Mouse (Mus musculus): ENCODE measurements around the gene Fbxo31. TPM values are rescaled to one million over a fixed set of nuclear protein-coding genes. Genes with fewer than 3 reads are reported as not detected.

The Fbxo31 gene
- polyA plus RNA-seq, 1 experiment from 2014 or later: 18.4 TPM

DNA sequence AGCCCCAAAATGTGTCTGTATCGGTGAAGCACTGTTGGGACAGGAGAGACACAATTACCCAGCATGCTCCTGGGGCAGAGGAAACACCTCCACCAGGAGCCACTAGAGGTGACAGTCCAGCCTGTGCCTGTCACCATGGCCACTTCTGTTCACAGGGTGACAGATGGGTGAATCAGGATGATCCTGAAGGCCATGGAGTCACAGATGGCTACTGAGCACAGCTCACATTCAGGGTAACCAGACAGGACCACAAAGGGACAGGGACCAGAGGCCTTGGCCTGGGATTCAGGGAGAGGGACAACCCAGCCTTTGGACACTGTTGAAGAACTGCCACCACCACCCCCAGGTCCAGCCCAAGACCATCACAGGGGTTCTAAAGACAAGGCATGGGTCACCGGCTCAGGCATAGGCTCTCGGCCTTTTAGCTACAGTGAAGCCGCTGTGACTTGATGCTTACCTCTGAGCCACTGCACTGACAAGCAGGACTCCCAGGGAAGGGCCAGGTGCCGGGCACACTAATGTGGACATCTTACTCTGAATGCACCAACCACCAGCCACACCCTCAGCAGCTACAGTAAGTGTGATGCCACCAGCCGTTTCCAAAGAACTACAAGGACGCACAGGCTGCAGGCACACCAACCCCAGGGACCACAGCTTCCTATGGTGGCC lies 18.0 kb downstream of the Fbxo31 start:
- Histone ChIP-seq H3K9me3 (ENCODE audit: low read depth, low read length) (no peaks in the 10 kb centered on the region), H3K9ac (no peak overlapping the region), H3K4me1 (ENCODE audit: insufficient read depth) (no peaks in the 10 kb centered on the region), H3K27me3 (ENCODE audit: insufficient read depth, low read length) (no peaks in the 10 kb centered on the region), H3K4me2 (no peak overlapping the region), H3K27ac (ENCODE audit: low read depth) (no peak overlapping the region), H3K36me3 (ENCODE audit: insufficient read depth) (peaks cover 24% of the 10 kb centered on the region; the same call in 1 of the 2 replicates), H3K4me3 (ENCODE audit: low read depth, low read length) (no peak overlapping the region)
- 90% methylated on average over 7 of the region's 7 CpGs for WGBS
- ATAC-seq (ENCODE audit: insufficient read depth) (no peak), DNase-seq (no peak)
- no peak for TF ChIP-seq CTCF (IDR thresholded peaks at IDR 0.05; ENCODE audit: low read depth)

DNA sequence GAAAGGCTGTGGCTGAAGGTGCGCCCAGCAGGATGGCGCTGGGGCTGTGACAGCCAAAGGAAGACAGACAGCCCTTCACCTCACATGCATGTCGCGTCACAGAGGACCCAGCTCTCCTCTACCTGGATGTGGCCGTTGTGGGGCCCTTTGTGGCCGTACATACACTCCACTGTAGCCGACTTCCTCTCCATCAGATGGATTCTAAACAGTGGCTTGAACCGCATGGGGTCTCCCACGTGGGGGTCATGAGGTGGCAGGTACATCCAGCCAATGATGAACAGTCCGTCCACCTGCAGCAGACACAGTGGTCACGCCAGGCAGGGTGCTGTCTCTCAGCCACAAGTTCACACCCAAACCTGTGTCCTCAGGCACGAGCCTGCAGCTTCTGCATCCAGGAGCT lies 18.8 kb downstream of the Fbxo31 start:
- no peaks in the 10 kb centered on the region for H3K9me3 ChIP-seq (ENCODE audit: low read depth, low read length)
- H3K36me3 ChIP-seq (ENCODE audit: insufficient read depth): peaks cover 31% of the 10 kb centered on the region; the same call in 1 of the 2 replicates
- H3K4me1 ChIP-seq (ENCODE audit: insufficient read depth): no peaks in the 10 kb centered on the region
- no peaks in the 10 kb centered on the region for H3K27me3 ChIP-seq (ENCODE audit: insufficient read depth, low read length)
- no peak for ATAC-seq (ENCODE audit: insufficient read depth)
- H3K4me2 ChIP-seq: no peak overlapping the region
- 87% methylated on average over 12 of the region's 12 CpGs for WGBS
- no peak overlapping the region for H3K4me3 ChIP-seq (ENCODE audit: low read depth, low read length)
- H3K9ac ChIP-seq: no peak overlapping the region
- DNase-seq: no peak
- no peak for TF ChIP-seq CTCF (IDR thresholded peaks at IDR 0.05; ENCODE audit: low read depth)
- H3K27ac ChIP-seq (ENCODE audit: low read depth): no peak overlapping the region

DNA sequence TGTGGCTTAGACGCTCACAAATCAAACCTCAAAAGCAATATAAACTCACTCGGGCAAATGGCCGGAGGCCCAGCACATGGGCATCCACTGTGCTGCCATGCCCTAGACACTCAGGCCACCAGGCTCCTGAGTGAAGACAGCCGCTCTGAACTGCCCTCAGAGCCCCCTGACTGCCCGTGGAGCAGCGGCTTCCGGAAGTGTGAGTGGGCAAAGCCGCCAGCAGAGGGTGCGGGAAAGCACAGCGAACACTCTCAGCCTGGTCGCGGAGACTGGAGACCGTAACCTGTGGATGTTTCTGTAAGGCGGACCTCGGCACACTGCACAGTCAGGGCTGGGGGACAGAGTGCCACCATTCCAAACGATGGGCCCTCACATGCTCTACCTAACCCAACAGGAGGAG lies 20.1 kb downstream of the Fbxo31 start:
- DNase-seq (no peak), ATAC-seq (ENCODE audit: insufficient read depth) (no peak)
- Histone ChIP-seq H3K4me1 (ENCODE audit: insufficient read depth) (no peaks in the 10 kb centered on the region), H3K4me3 (ENCODE audit: low read depth, low read length) (no peak overlapping the region), H3K36me3 (ENCODE audit: insufficient read depth) (peaks cover 44% of the 10 kb centered on the region), H3K9me3 (ENCODE audit: low read depth, low read length) (no peaks in the 10 kb centered on the region), H3K27me3 (ENCODE audit: insufficient read depth, low read length) (no peaks in the 10 kb centered on the region), H3K4me2 (no peak overlapping the region), H3K9ac (no peak overlapping the region), H3K27ac (ENCODE audit: low read depth) (no peak overlapping the region)
- 84% methylated on average over 16 of the region's 16 CpGs for WGBS
- no peak for TF ChIP-seq CTCF (IDR thresholded peaks at IDR 0.05; ENCODE audit: low read depth)

DNA sequence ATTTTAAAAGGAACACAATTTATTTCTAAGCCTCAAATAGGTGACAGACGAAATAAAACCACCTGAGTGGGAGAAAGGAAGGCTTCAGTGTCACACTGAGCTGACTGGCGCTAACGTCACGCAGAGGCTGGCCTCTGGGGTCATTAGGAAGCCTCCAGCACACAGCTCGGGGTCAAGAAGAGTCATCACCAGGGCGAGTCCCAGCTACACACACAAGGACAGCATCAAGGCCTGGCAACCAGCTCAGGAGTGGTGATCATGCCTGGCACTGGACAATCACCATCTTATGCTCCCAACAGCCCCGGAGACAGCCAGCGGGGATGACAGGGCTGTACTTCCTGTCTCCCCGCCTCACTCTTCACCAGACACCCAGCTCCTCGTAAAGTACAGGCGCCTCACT lies 20.9 kb downstream of the Fbxo31 start:
- Histone ChIP-seq H3K27me3 (ENCODE audit: insufficient read depth, low read length) (no peaks in the 10 kb centered on the region), H3K9me3 (ENCODE audit: low read depth, low read length) (no peaks in the 10 kb centered on the region), H3K4me3 (ENCODE audit: low read depth, low read length) (no peak overlapping the region), H3K36me3 (ENCODE audit: insufficient read depth) (peaks cover 52% of the 10 kb centered on the region), H3K9ac (no peak overlapping the region), H3K27ac (ENCODE audit: low read depth) (no peak overlapping the region), H3K4me1 (ENCODE audit: insufficient read depth) (no peaks in the 10 kb centered on the region), H3K4me2 (no peak overlapping the region)
- DNase-seq: no peak
- no peak for TF ChIP-seq CTCF (IDR thresholded peaks at IDR 0.05; ENCODE audit: low read depth)
- WGBS: 78% methylated on average over 11 of the region's 11 CpGs
- no peak for ATAC-seq (ENCODE audit: insufficient read depth)

- Histone ChIP-seq H3K4me1 (ENCODE audit: insufficient read depth) (no peaks in the 10 kb centered on the region), H3K4me2 (no peak overlapping the region), H3K27ac (ENCODE audit: low read depth) (no peak overlapping the region), H3K36me3 (ENCODE audit: insufficient read depth) (peaks cover 72% of the 10 kb centered on the region), H3K9ac (no peak overlapping the region), H3K9me3 (ENCODE audit: low read depth, low read length) (no peaks in the 10 kb centered on the region), H3K27me3 (ENCODE audit: insufficient read depth, low read length) (no peaks in the 10 kb centered on the region), H3K4me3 (ENCODE audit: low read depth, low read length) (no peak overlapping the region)
- no peak for DNase-seq
- ATAC-seq (ENCODE audit: insufficient read depth): no peak
- WGBS: 92% methylated on average over 32 of the region's 32 CpGs
- no peak for TF ChIP-seq CTCF (IDR thresholded peaks at IDR 0.05; ENCODE audit: low read depth)
These were observed 24.7 kb downstream of the Fbxo31 start for GRCm38 (mm10) chr8:121553831-121554475.

DNA sequence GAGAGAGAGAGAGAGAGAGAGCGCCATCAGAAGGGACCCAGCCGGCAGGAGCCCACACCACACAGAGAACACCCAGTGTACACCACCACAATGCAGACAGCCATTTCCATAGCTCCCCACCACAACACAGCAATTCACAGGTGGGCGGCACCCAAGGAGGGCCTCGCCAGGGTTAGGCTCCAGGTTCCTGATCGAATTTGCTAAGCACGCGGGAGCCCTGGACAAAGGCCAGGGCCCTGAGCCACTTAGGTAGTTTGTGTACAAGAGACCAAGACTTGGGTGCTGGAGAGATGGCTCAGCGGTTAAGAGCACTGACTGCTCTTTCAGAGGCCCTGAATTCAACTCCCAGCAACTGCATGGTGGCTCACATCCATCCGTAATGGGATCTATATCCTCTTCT lies 26.1 kb downstream of the Fbxo31 start:
- no peak for TF ChIP-seq CTCF (IDR thresholded peaks at IDR 0.05; ENCODE audit: low read depth)
- Histone ChIP-seq H3K4me3 (ENCODE audit: low read depth, low read length) (no peak overlapping the region), H3K9me3 (ENCODE audit: low read depth, low read length) (no peaks in the 10 kb centered on the region), H3K4me2 (no peak overlapping the region), H3K9ac (no peak overlapping the region), H3K36me3 (ENCODE audit: insufficient read depth) (peaks cover 67% of the 10 kb centered on the region), H3K27me3 (ENCODE audit: insufficient read depth, low read length) (no peaks in the 10 kb centered on the region), H3K27ac (ENCODE audit: low read depth) (no peak overlapping the region), H3K4me1 (ENCODE audit: insufficient read depth) (no peaks in the 10 kb centered on the region)
- ATAC-seq (ENCODE audit: insufficient read depth): no peak
- WGBS: 82% methylated on average over 9 of the region's 9 CpGs
- no peak for DNase-seq

DNA sequence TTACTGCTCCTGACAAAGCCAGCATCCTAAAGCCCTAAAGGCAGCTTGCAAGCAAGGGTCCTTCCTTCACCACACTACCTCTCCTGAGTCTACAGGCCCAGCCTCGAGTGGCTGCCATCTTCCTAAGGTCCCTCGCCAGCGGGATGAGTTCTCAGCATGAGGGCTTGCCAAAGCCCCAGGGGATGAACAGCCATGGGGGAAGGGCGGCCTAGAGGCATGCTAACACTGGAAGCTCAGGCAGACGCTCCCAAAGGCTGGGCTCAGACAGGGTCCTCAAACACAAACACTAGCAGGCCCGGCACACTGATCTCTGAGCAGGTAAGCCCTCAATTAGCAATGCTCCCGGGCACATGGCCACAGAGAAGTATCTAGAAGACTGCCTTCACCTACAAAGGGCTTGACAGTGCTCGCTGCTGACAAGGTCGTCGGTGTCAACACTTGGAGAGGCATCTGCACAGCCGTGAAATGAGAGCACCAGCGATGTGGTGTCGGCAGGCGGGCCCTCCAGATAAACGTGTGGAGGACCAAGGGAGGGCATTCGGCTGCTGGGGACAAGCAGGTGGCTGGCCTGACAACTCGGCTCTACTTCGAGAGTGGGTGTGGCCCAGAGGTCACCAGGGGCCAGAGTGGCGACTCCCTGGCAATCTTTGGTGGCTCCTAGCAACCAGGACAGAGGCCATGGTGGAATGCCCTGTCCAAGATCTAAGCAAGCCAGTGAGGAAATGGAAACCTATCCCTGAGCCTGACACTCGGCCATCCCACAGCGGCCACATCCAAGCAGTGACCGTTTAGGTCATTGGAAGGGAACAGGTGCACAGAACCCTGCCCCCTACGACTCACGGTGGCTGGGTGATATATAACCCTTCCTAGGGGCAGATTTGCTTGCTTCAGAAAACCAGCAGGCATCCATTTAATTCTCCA lies 27.3 kb downstream of the Fbxo31 start:
- ATAC-seq (ENCODE audit: insufficient read depth) (no peak), DNase-seq (no peak)
- Histone ChIP-seq H3K36me3 (ENCODE audit: insufficient read depth) (peaks cover 66% of the 10 kb centered on the region), H3K27me3 (ENCODE audit: insufficient read depth, low read length) (no peaks in the 10 kb centered on the region), H3K9ac (no peak overlapping the region), H3K4me1 (ENCODE audit: insufficient read depth) (no peaks in the 10 kb centered on the region), H3K9me3 (ENCODE audit: low read depth, low read length) (no peaks in the 10 kb centered on the region), H3K27ac (ENCODE audit: low read depth) (no peak overlapping the region), H3K4me2 (no peak overlapping the region), H3K4me3 (ENCODE audit: low read depth, low read length) (no peak overlapping the region)
- no peak for TF ChIP-seq CTCF (IDR thresholded peaks at IDR 0.05; ENCODE audit: low read depth)
- 55% methylated on average over 24 of the region's 24 CpGs for WGBS
